ENCODE assay signal across 8 mouse cellular contexts in genomic region chr3:40847018-40847417, GRCm38 (mm10). TPM values are rescaled to one million over a fixed set of nuclear protein-coding genes. Genes with fewer than 3 reads are reported as not detected.
DNase-seq lines count a peak whose midpoint lies in the region; TF ChIP-seq lines count a peak whose summit lies in the region.

No protein-coding gene starts in this region.

- DNase-seq in ZHBTc4 (ENCODE audit: low read depth, low spot score), result peak; percentile 33
- DNase-seq in cerebellum, postnatal 36 days, result peak; percentile 76
- DNase-seq in gastrocnemius, adult 2 months, result peak; percentile 65
- peak; percentile 74 for DNase-seq in induced T-regulatory cell, adult 2 months (ENCODE audit: low read depth)
- peak; percentile 37 to 55 for DNase-seq in left cerebral cortex, postnatal 36 days (ENCODE audit: low spot score in 2 of 2)
- peak; percentile 42 for DNase-seq in mesoderm, embryonic 11.5 days (ENCODE audit: low read depth, low spot score)
- peak; percentile 52 for DNase-seq in right cerebral cortex, postnatal 25 days
- DNase-seq in urinary bladder, postnatal 36 days (ENCODE audit: low spot score in 2 of 2), result peak; percentile 29 to 38

- intact Hi-C loops in gastrocnemius, adult 2 months (cut with DNase I), result loop anchor here (2.0 kb wide), 1 partner anchor 46 kb away; the partner anchor contains the start of gene Plk4
- intact Hi-C loops in left cerebral cortex, postnatal 36 days (cut with DNase I), result loop anchor here (5.0 kb wide), 1 partner anchor 45 kb away; no protein-coding TSS in a partner anchor

- peak overlapping the region; percentile 88 for H3K27ac ChIP-seq in gastrocnemius, adult 2 months

- peak overlapping the region; percentile 80 for H3K4me3 ChIP-seq in gastrocnemius, adult 2 months

- peak; percentile 24 for TF ChIP-seq CTCF in gastrocnemius, adult 2 months (IDR thresholded peaks at IDR 0.05)

RNA-seq across cellular contexts. Expression of gene Abhd18, which starts 0.2 kb away (rescaled TPM):
- 10 to 100 TPM; 12.3 to 44.5 TPM for total RNA-seq in gastrocnemius, adult 2 months (2021)
- 10 to 100 TPM; 10.2 to 13.7 TPM for total RNA-seq in left cerebral cortex, postnatal 36 days (2021)

RNA-seq across cellular contexts. Expression of gene Mfsd8, which starts 0.3 kb away (rescaled TPM):
- 10 to 100 TPM; 15.6 to 21.0 TPM for total RNA-seq in gastrocnemius, adult 2 months (2021)
- total RNA-seq in left cerebral cortex, postnatal 36 days (2021), result 10 to 100 TPM; 16.7 to 22.1 TPM

RNA-seq across cellular contexts. Expression of gene Plk4, which starts 47.2 kb away (rescaled TPM):
- total RNA-seq in gastrocnemius, adult 2 months (2021), result 1 to 10 TPM in 1 of 2 experiments, under 1 TPM in 1; 0.66 to 1.7 TPM
- 1 to 10 TPM; 4.0 to 4.2 TPM for total RNA-seq in left cerebral cortex, postnatal 36 days (2021)

RNA-seq across cellular contexts. Expression of gene 1700034I23Rik, which starts 55.3 kb away (rescaled TPM):
- total RNA-seq in gastrocnemius, adult 2 months (2021), result under 1 TPM in 1 of 2 experiments, not detected in 1; 0.11 TPM
- total RNA-seq in left cerebral cortex, postnatal 36 days (2021), result under 1 TPM in 1 of 2 experiments, not detected in 1; 0.32 TPM

Comparison
In these comparisons a context has a peak if more than half of its experiments do, and no peak if none do; other contexts are left out.
1. Peak in every context shown above with its lines: DNase-seq, H3K4me3 ChIP-seq and H3K27ac ChIP-seq.